Mouse (Mus musculus): ENCODE measurements around the gene Lim2.

DNA sequence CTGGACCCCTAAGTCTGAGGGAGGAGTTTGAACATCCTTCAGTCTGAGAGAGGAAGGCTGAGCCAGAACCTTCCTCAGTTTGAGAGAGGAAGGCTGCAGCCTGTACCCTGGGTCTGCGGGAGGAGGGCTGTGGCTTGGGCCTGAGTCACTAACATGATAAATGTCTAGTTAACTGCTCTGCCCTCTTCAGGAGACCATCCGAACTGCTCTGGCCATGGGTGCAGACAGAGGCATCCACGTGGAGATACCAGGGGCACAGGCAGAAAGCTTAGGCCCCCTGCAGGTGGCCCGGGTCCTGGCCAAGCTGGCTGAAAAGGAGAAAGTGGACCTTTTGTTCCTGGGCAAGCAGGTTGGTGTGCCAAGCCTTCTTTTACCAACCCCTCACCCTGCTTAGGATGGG, 25.1 kb downstream of the Lim2 start:
- TF ChIP-seq GATA1 (IDR thresholded peaks at IDR 0.05; ENCODE audit: borderline replicate concordance, low read length) (no peak), FLI1 (IDR thresholded peaks at IDR 0.05; ENCODE audit: low read length) (no peak)
